Mouse (Mus musculus) inflammation-experienced regulatory T-cells, adult 16 weeks (primary cell): ENCODE measurements around the gene Capns2. TPM values are rescaled to one million over a fixed set of nuclear protein-coding genes. Genes with fewer than 3 reads are reported as not detected.

Experiments
- polyA plus RNA-seq: library from polyadenylated mRNA; unstranded; fragments of 100-300 nt; shearing (Covaris generic); gene quantifications from one replicate; pipeline ENCODE4 v1.2.1, GENCODE M21; 2017

Capns2 gene
- not detected for polyA plus RNA-seq

GRCm38 (mm10) chr8:92901107-92901506 is at the start of gene Capns2:
TSS of gene Capns2 (plus strand) at chr8:92901407.

DNA sequence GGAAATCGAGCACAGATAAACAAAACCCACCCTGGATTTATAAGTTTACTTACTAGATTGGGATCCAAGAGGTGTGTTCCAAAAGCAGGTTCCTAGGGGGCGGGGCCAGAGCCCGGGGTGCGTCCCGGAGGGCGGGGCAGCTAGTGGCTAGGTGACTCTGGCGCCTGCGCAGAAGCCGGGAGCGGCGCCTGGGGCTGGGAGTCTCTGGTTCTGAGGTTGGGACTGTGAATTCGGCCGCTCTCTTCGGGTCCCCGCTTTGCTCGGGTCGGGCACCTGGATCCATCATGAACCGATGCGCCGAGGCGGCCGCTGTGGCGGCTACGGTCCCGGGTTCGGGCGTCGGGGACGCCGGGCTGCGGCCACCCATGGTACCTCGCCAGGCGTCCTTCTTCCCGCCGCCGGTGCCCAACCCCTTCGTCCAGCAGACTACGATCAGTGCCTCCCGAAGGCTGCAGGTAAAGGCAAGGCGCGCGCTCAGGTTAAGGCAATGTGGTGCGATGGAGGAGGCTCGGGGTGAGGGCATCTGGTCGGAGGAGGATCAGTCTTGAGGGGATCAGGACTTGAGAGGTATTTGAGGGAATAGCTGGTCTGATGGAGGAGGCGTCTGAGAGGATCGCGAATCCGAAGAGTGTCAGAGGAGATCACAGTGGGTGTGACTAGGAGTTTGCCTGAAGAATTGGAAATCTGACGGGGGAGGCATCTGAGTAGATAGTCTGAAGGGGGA is 45.9 kb upstream of the Capns2 start, which contains the start of gene Lpcat2:
Gene Lpcat2 (plus strand): TSS at position 169 of the 724 bp plus-strand sequence.

Other genes starting within 250 kb of the Capns2 start
- not detected for gene Irx6, start 227.1 kb upstream of the Capns2 start, polyA plus RNA-seq
- gene Mmp2, start 74.1 kb upstream of the Capns2 start, polyA plus RNA-seq, result not detected
- gene Lpcat2, start 46.1 kb upstream of the Capns2 start, polyA plus RNA-seq, result 1.5 TPM
- gene Slc6a2, start 58.7 kb downstream of the Capns2 start, polyA plus RNA-seq, result not detected
- gene Ces1a, start 146.8 kb downstream of the Capns2 start, polyA plus RNA-seq, result not detected
- not detected for gene Ces1b, start 178.6 kb downstream of the Capns2 start, polyA plus RNA-seq
- gene Ces1c, start 229.9 kb downstream of the Capns2 start, polyA plus RNA-seq, result not detected